Mouse (Mus musculus): ENCODE measurements at regions not wholly inside any gene's neighbourhood (a gene's known extent, or its start where the extent isn't known, plus 50 kb on each side); places are given as distances from the start of the nearest gene placed in this dataset.
"Not testable (repeated sequence)": the region's sequence is repeated elsewhere in the genome, so short reads cannot be mapped to it uniquely, and the experiment has no call there.

GRCm38 (mm10) chrX:4688291-4688690, 112.0 kb upstream of the Btbd35f4 start:
- H3K4me3 ChIP-seq; intact Hi-C loops (cut with DNase I); H3K27ac ChIP-seq: not testable (repeated sequence)
- peak in 1 of 2 experiments; percentile 9 for DNase-seq (ENCODE audit: extremely low spot score in 1 of 2, low spot score in 2 of 2)
